Mouse (Mus musculus): ENCODE measurements around the gene Ifi47.

GRCm38 (mm10) chr11:49087830-49088616 is 11.6 kb downstream of the Ifi47 start:
- TF ChIP-seq POLR2A (IDR thresholded peaks at IDR 0.05; ENCODE audit: low read depth, low read length): no peak
- TF ChIP-seq CTCF (conservative IDR thresholded peaks at IDR 0.05; ENCODE audit: insufficient read depth, insufficient read length, low read depth, low read length): no peak

Data from kidney, adult 2 months (tissue).